ENCODE assay signal across 15 mouse cellular contexts in the genomic region with DNA sequence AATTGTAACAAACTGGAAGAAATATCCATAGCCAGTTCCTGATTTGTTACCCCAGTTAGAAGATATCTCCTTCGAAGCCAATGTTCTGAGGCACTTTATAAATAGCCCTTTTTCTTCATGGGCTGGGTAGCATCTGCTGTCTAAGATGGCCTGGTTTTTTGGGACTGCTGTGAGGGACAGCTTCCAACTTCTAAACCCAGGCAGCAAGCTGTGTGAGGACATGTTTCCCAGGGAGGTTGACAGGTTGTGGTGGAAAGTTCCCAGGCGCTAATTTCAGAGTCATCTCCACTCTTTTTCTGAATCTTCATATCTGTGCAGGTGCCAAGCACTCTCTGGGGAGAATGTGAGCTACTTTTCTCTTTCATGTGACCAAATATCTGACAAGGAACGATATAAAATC.
DNase-seq lines count a peak whose midpoint lies in the region; ATAC-seq lines count a peak whose summit lies in the region.
"Had no signal": no experiment of that assay in that cellular context is flagged by ENCODE, and none has a peak within 500 bp of the region (broad histone marks: within the 10 kb centered on the region; RNA-seq: fewer than 3 reads in every experiment).

No protein-coding gene starts in this region.

- 96% methylated on average over 3 of the region's 3 CpGs for WGBS in midbrain, embryonic 13.5 days
- 89% methylated on average over 3 of the region's 3 CpGs for WGBS in limb, embryonic 10.5 days

- H3K9me3 ChIP-seq in midbrain, embryonic 13.5 days, result no peaks in the 10 kb centered on the region
- no peaks in the 10 kb centered on the region for H3K9me3 ChIP-seq in limb, embryonic 10.5 days (replicated peaks)
- H3K9me3 ChIP-seq: heart, embryonic 15.5 days; limb, embryonic 13.5 days had no signal

- H3K9ac ChIP-seq in midbrain, embryonic 13.5 days (replicated peaks), result no peak overlapping the region
- H3K9ac ChIP-seq: heart, embryonic 15.5 days; limb, embryonic 13.5 days had no signal

- H3K4me2 ChIP-seq in midbrain, embryonic 13.5 days (replicated peaks), result no peak overlapping the region
- H3K4me2 ChIP-seq: heart, embryonic 15.5 days; limb, embryonic 13.5 days had no signal

- ATAC-seq in midbrain, embryonic 13.5 days, result no peak
- ATAC-seq: hindbrain, embryonic 16.5 days had no signal

- H3K4me1 ChIP-seq in midbrain, embryonic 13.5 days (replicated peaks), result peaks cover 12% of the 10 kb centered on the region
- peaks cover 17% of the 10 kb centered on the region for H3K4me1 ChIP-seq in limb, embryonic 10.5 days
- H3K4me1 ChIP-seq: limb, embryonic 13.5 days had no signal

- H3K27ac ChIP-seq in midbrain, embryonic 13.5 days, result no peak overlapping the region
- no peak overlapping the region for H3K27ac ChIP-seq in limb, embryonic 10.5 days
- H3K27ac ChIP-seq: gastrocnemius, adult 2 months; heart, embryonic 15.5 days; limb, embryonic 13.5 days had no signal

- H3K36me3 ChIP-seq in midbrain, embryonic 13.5 days, result no peaks in the 10 kb centered on the region
- no peaks in the 10 kb centered on the region for H3K36me3 ChIP-seq in limb, embryonic 10.5 days
- H3K36me3 ChIP-seq: heart, embryonic 15.5 days; limb, embryonic 13.5 days had no signal

- DNase-seq in layer of hippocampus, adult 8-10 months (ENCODE audit: low spot score in 2 of 2), result peak; percentile 9 to 16
- DNase-seq in layer of hippocampus, postnatal 10 days (ENCODE audit: low spot score in 2 of 2), result no peak
- peak; percentile 26 to 53 for DNase-seq in cerebellum, postnatal 36 days
- peak; percentile 38 to 74 for DNase-seq in left cerebral cortex, adult 9 months (ENCODE audit: low spot score in 2 of 2)
- DNase-seq in right cerebral cortex, postnatal 4 days, result peak; percentile 5
- DNase-seq in limb, embryonic 10.5 days (ENCODE audit: low spot score), result no peak
- no peak for DNase-seq in embryo, embryonic 11 days
- DNase-seq: adrenal gland, postnatal 25 days; gastrocnemius, adult 2 months; lung, adult 2 months had no signal

- peaks cover 11% of the 10 kb centered on the region; the same call in 1 of the 2 replicates for H3K27me3 ChIP-seq in midbrain, embryonic 13.5 days
- no peaks in the 10 kb centered on the region for H3K27me3 ChIP-seq in limb, embryonic 10.5 days (ENCODE audit: low read depth, poor library complexity, severe bottlenecking)
- H3K27me3 ChIP-seq: heart, embryonic 15.5 days; limb, embryonic 13.5 days had no signal

- H3K4me3 ChIP-seq in midbrain, embryonic 13.5 days (replicated peaks), result no peak overlapping the region
- no peak overlapping the region for H3K4me3 ChIP-seq in limb, embryonic 10.5 days
- H3K4me3 ChIP-seq: erythroblast, embryonic 14.5 days; gastrocnemius, adult 2 months; heart, embryonic 15.5 days; limb, embryonic 13.5 days had no signal

Comparison
In these comparisons a context has a peak if more than half of its experiments do, and no peak if none do; other contexts are left out.
1. DNase-seq: peak in layer of hippocampus, adult 8-10 months (2 of 2), cerebellum, postnatal 36 days (2 of 2), left cerebral cortex, adult 9 months (2 of 2) and right cerebral cortex, postnatal 4 days (single experiment); none in layer of hippocampus, postnatal 10 days (0 of 2), limb, embryonic 10.5 days (single experiment) and embryo, embryonic 11 days (single experiment).